ENCODE assay signal across 8 mouse cellular contexts in genomic region chr13:60409706-60410502, GRCm38 (mm10).
A peak's percentile ranks its signal among the peaks of the same experiment; 100 is the strongest.
DNase-seq lines count a peak whose midpoint lies in the region; ATAC-seq lines count a peak whose summit lies in the region.

No protein-coding gene starts in this region.

- H3K9me3 ChIP-seq in lung, embryonic 16.5 days (ENCODE audit: control insufficient read depth, low read length): no peaks in the 10 kb centered on the region
- 0 out of 2 replicates have a peak, but pooled peaks cover 3% of the 10 kb centered on the region for H3K9me3 ChIP-seq in embryonic facial prominence, embryonic 12.5 days
- no peaks in the 10 kb centered on the region for H3K9me3 ChIP-seq in hindbrain, embryonic 12.5 days (replicated peaks)
- H3K9me3 ChIP-seq in neural tube, embryonic 15.5 days (replicated peaks): no peaks in the 10 kb centered on the region

- H3K27ac ChIP-seq in lung, embryonic 16.5 days (ENCODE audit: low read length): no peak overlapping the region
- peak overlapping the region; percentile 98 for H3K27ac ChIP-seq in embryonic facial prominence, embryonic 12.5 days
- H3K27ac ChIP-seq in hindbrain, embryonic 12.5 days: peak overlapping the region; percentile 69
- peak overlapping the region; percentile 54; the same call in 1 of the 2 replicates for H3K27ac ChIP-seq in neural tube, embryonic 15.5 days (replicated peaks)

- no peak overlapping the region for H3K4me2 ChIP-seq in lung, embryonic 16.5 days (ENCODE audit: low read depth, low read length)
- peak overlapping the region; percentile 17 for H3K4me2 ChIP-seq in embryonic facial prominence, embryonic 12.5 days (replicated peaks)
- no peak overlapping the region for H3K4me2 ChIP-seq in hindbrain, embryonic 12.5 days (replicated peaks)
- H3K4me2 ChIP-seq in neural tube, embryonic 15.5 days: no peak overlapping the region

- no peak overlapping the region for H3K4me3 ChIP-seq in lung, embryonic 16.5 days (ENCODE audit: low read length)
- H3K4me3 ChIP-seq in embryonic facial prominence, embryonic 12.5 days: no peak overlapping the region
- no peak overlapping the region for H3K4me3 ChIP-seq in hindbrain, embryonic 12.5 days
- H3K4me3 ChIP-seq in neural tube, embryonic 15.5 days (replicated peaks): no peak overlapping the region

- H3K27me3 ChIP-seq in lung, embryonic 16.5 days (ENCODE audit: control insufficient read depth, insufficient read depth, low read depth, low read length): no peaks in the 10 kb centered on the region
- H3K27me3 ChIP-seq in embryonic facial prominence, embryonic 12.5 days: no peaks in the 10 kb centered on the region
- H3K27me3 ChIP-seq in hindbrain, embryonic 12.5 days: no peaks in the 10 kb centered on the region
- H3K27me3 ChIP-seq in neural tube, embryonic 15.5 days (replicated peaks): no peaks in the 10 kb centered on the region

- no peaks in the 10 kb centered on the region for H3K4me1 ChIP-seq in lung, embryonic 16.5 days (replicated peaks; ENCODE audit: control insufficient read depth, insufficient read depth, low read length)
- H3K4me1 ChIP-seq in embryonic facial prominence, embryonic 12.5 days: peaks cover 22% of the 10 kb centered on the region
- H3K4me1 ChIP-seq in hindbrain, embryonic 12.5 days: peaks cover 7% of the 10 kb centered on the region; the same call in 1 of the 2 replicates
- H3K4me1 ChIP-seq in neural tube, embryonic 15.5 days: peaks cover 10% of the 10 kb centered on the region; the same call in 1 of the 2 replicates

- intact Hi-C loops in left cerebral cortex, postnatal 36 days (cut with DNase I): no loop called here

- no peak overlapping the region for H3K9ac ChIP-seq in lung, embryonic 16.5 days (ENCODE audit: low read length)
- H3K9ac ChIP-seq in embryonic facial prominence, embryonic 12.5 days: no peak overlapping the region
- H3K9ac ChIP-seq in hindbrain, embryonic 12.5 days: no peak overlapping the region
- H3K9ac ChIP-seq in neural tube, embryonic 15.5 days (replicated peaks): no peak overlapping the region

- peak; percentile 49; the same call in 1 of the 2 replicates for ATAC-seq in lung, embryonic 16.5 days (ENCODE audit: low read depth)
- ATAC-seq in embryonic facial prominence, embryonic 12.5 days (ENCODE audit: insufficient number of reproducible peaks, insufficient read depth, low FRiP score, low TSS enrichment): peak; percentile 92
- ATAC-seq in hindbrain, embryonic 12.5 days (ENCODE audit: low FRiP score): no peak
- no peak for ATAC-seq in neural tube, embryonic 15.5 days (ENCODE audit: low FRiP score)
- ATAC-seq in granulocyte monocyte progenitor cell, adult 5-6 weeks (replicated peaks; ENCODE audit: poor library complexity, severe bottlenecking): no peak
- ATAC-seq in CD4-positive, CD25-positive, alpha-beta regulatory T cell, adult 4 months: no peak

- 60% methylated on average over 14 of the region's 14 CpGs for WGBS in lung, embryonic 16.5 days
- whole genome bisulfite sequencing in embryonic facial prominence, embryonic 12.5 days: 9% methylated on average over 14 of the region's 14 CpGs
- WGBS in hindbrain, embryonic 12.5 days: 57% methylated on average over 14 of the region's 14 CpGs
- WGBS in neural tube, embryonic 15.5 days: 38% methylated on average over 13 of the region's 14 CpGs

- DNase-seq in lung, postnatal 4 days: no peak
- no peak for DNase-seq in left cerebral cortex, postnatal 36 days (ENCODE audit: low spot score in 2 of 2)

- no peaks in the 10 kb centered on the region for H3K36me3 ChIP-seq in lung, embryonic 16.5 days (ENCODE audit: control insufficient read depth, insufficient read depth, low read length)
- H3K36me3 ChIP-seq in embryonic facial prominence, embryonic 12.5 days: no peaks in the 10 kb centered on the region
- no peaks in the 10 kb centered on the region for H3K36me3 ChIP-seq in hindbrain, embryonic 12.5 days
- H3K36me3 ChIP-seq in neural tube, embryonic 15.5 days: no peaks in the 10 kb centered on the region

Comparison
In these comparisons a context has a peak if more than half of its experiments do, and no peak if none do; other contexts are left out.
1. ATAC-seq: peak in lung, embryonic 16.5 days (single experiment) and embryonic facial prominence, embryonic 12.5 days (single experiment); none in hindbrain, embryonic 12.5 days (single experiment), neural tube, embryonic 15.5 days (single experiment), granulocyte monocyte progenitor cell, adult 5-6 weeks (single experiment) and CD4-positive, CD25-positive, alpha-beta regulatory T cell, adult 4 months (single experiment).